Mouse (Mus musculus) thymus, postnatal 4 days (tissue): ENCODE results near the gene Drd5.

ENCODE experiments used
- DNase-seq: peaks from one replicate; pipeline ENCODE4 v3.0.0; 2021

Drd5 gene

GRCm38 (mm10) chr5:38318966-38319786, at the start of gene Drd5:
Drd5 (plus strand) TSS chr5:38319367.
- peak; percentile 24 for DNase-seq

- DNase-seq, result no peak
These were observed 48.2 kb upstream of the Drd5 start for GRCm38 (mm10) chr5:38270942-38271341.

- no peak for DNase-seq
These were observed 45.3 kb upstream of the Drd5 start for GRCm38 (mm10) chr5:38273831-38274230.

GRCm38 (mm10) chr5:38275771-38276170, 43.4 kb upstream of the Drd5 start, which contains the start of gene Otop1:
Otop1 (plus strand) TSS chr5:38275972.
- DNase-seq, result no peak

GRCm38 (mm10) chr5:38276451-38276850, 42.7 kb upstream of the Drd5 start:
- no peak for DNase-seq

GRCm38 (mm10) chr5:38277098-38277866, 41.9 kb upstream of the Drd5 start:
- DNase-seq, result peak; percentile 27

- DNase-seq, result no peak
These were observed 41.1 kb upstream of the Drd5 start for GRCm38 (mm10) chr5:38277936-38278600.

DNA sequence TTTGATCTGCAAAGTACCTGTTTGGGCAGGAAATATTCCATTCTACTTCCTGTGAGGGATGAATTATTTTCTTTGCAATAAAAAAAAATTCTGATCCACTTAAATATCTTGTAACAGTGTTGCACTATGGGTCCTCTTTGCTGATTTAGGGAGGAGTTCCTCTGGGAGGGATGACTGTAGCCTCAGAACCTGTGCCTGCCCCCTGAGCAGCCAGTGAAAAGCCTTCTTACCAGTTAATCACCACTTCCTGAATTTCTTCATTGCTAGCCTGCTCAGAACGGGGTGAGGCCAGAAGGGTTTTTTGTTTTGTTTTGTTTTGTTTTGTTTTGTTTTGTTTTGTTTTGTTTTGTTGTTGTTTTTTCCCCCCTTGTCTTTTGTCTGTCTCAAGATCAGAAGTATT, 39.1 kb upstream of the Drd5 start:
- no peak for DNase-seq

- no peak for DNase-seq
These were observed 33.4 kb upstream of the Drd5 start for GRCm38 (mm10) chr5:38285724-38286123.

- DNase-seq, result no peak
These were observed 30.7 kb upstream of the Drd5 start for GRCm38 (mm10) chr5:38288476-38288875.

DNA sequence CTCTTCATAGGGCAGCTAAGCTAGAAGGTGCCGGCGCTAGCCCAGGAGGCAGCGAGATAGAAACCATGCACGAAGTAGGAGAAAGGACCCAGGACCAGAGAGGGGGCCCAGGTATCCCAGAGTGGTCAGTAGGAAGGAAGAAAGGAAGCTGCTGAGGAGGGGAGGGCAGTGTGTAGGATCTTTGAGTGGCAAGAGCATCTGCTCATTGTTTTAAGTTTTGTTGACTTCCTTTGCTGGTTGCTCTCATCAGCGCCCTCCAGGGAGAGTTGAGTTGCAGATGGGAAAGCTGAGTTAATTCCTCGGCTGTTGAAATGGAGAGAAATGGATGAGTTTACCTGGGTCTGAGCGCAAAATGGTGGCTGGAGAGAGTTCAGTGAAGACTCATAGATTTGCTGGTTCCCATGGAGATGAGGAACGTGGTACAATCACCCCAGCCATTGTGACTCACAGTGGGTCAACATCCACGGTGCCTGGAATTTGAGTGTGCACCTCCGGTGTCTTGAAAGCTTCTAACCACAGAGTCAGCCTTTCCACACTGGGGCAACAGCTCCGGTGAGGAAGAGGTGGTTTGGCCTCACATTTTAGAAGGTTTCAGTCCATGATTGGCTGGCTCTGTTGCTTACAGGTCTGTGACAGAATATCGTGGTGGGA, 17.3 kb upstream of the Drd5 start:
- DNase-seq, result no peak

GRCm38 (mm10) chr5:38302651-38303050, 16.5 kb upstream of the Drd5 start:
- no peak for DNase-seq

DNA sequence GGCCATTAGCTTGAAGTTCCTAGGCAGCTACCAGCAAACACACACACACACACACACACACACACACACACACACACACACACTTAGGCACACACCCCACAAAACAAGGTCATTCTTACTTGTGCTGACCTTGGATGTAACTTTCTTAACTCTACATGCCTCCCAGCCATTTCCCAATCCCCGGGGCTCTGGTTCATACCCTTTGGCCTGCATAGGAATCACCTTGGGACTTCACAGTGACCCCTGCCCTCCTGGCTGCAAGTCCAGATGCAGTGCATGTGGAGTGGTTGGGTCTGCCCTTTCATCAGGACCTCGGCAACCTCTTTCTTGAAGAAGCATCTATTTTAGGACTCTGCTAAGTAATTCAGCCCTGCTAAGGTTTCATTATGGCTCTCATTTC, 13.9 kb upstream of the Drd5 start:
- no peak for DNase-seq

- DNase-seq, result peak; percentile 94
These were observed 11.7 kb upstream of the Drd5 start for GRCm38 (mm10) chr5:38307255-38308101.

GRCm38 (mm10) chr5:38308873-38309272, 10.3 kb upstream of the Drd5 start:
- peak; percentile 80 for DNase-seq

DNA sequence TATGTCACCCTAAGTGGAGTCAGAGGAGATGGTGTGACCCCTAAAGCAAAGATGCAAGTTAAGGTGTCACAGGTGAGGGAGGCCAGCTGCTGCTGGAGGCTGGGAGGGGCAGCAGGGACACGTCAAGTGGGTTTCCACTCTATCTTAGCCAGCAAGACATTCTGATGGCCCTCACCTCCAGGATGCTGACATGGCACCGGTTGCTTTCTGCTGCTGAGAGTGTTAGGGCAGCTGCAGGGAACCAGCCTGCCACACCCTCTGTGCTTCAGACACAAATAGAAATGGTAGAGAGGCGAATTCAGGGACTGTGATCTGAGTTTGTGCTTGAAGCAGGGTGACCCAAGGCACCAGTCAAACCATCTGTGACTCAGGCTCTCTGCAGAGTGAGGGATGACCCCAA, 9.4 kb upstream of the Drd5 start:
- no peak for DNase-seq

GRCm38 (mm10) chr5:38333381-38333780, 14.2 kb downstream of the Drd5 start:
- DNase-seq, result no peak

DNA sequence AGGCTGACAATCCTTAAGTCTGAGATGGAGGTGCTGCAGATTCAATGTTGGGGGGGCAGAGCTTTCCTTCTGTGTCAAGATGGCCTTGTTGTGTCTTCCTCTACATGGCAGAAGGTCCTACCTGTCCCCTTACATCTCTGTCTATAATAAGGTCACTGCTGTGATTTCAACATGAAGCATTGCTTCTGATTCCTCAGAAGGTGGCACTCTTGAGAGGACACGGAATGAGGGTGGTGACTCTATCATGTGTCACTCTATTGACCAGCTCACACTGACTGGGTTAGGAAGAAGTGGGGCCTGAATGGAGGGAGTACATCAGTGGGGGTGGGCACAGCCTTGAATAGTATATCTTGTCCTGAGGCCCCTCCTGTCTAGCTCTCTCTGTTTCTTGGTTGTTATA, 15.4 kb downstream of the Drd5 start:
- DNase-seq, result no peak

- no peak for DNase-seq
These were observed 23.9 kb downstream of the Drd5 start for GRCm38 (mm10) chr5:38343101-38343500.

DNA sequence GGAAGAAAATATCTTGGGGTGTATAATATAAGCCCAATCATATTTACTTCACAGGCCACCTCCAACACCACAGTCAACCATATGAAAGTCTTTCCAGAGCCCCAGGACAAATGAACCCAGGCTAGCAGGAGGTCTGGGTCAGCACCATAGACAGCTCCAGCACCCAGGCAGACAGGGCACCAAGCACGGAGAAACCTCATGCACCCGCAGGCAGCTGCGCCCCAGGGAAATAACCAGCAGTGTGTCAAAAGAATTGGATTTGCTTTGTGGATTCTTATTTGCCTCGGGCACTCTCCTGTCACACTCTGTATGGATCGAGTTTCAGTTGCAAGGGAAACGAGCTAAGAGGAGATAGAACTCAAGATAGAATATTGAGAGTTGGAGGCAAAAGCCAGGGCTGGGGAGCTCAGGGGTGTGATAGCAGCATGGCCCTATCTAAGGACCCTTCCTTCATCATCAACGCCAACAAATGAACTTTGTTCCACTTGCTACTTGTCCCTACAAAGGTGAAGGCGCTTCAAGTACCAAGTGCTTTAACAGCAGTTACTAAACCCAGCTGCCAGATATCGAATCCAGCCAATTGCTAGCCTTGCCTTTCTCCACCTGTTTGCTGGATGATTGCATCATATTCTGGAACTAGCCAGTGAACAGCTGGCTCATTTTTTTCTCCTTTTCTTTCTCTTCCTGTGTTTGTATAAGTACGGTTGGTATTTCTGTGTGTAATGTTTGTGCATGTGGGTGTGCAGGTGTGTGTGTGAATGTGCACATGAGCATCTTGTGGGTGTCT, 27.7 kb downstream of the Drd5 start:
- DNase-seq, result peak; percentile 39

- no peak for DNase-seq
These were observed 31.3 kb downstream of the Drd5 start for GRCm38 (mm10) chr5:38350351-38350929.
